Mouse (Mus musculus) frontal cortex, postnatal 10 days (tissue): ENCODE measurements around the gene Ddx58.

Experiments
- DNase-seq, 2 experiments: peaks; one replicate each; pipeline ENCODE4 v3.0.0; 2022; ENCODE audit warnings: low spot score in 2 of 2, mixed read lengths in 1 of 2

Ddx58 gene

GRCm38 (mm10) chr4:40234256-40234655, 5.4 kb downstream of the Ddx58 start:
- DNase-seq, result no peak

GRCm38 (mm10) chr4:40233062-40233664, 6.5 kb downstream of the Ddx58 start:
- DNase-seq, result no peak

- DNase-seq, result no peak
Measured at GRCm38 (mm10) chr4:40229723-40230122, 9.9 kb downstream of the Ddx58 start.

GRCm38 (mm10) chr4:40227886-40228285, 11.7 kb downstream of the Ddx58 start:
- no peak for DNase-seq

GRCm38 (mm10) chr4:40227131-40227530, 12.5 kb downstream of the Ddx58 start:
- DNase-seq, result no peak

GRCm38 (mm10) chr4:40226095-40226494, 13.5 kb downstream of the Ddx58 start:
- DNase-seq, result no peak

- DNase-seq, result no peak
Measured at GRCm38 (mm10) chr4:40221876-40222585, 17.6 kb downstream of the Ddx58 start.

- DNase-seq, result no peak
Measured at GRCm38 (mm10) chr4:40221004-40221760, 18.4 kb downstream of the Ddx58 start.

- no peak for DNase-seq
Measured at GRCm38 (mm10) chr4:40220437-40220836, 19.2 kb downstream of the Ddx58 start.

GRCm38 (mm10) chr4:40218382-40218781, 21.2 kb downstream of the Ddx58 start:
- DNase-seq, result no peak

GRCm38 (mm10) chr4:40217910-40218309, 21.7 kb downstream of the Ddx58 start:
- DNase-seq, result no peak

- DNase-seq, result no peak
Measured at GRCm38 (mm10) chr4:40212177-40212576, 27.5 kb downstream of the Ddx58 start.

GRCm38 (mm10) chr4:40207701-40208100, 31.9 kb downstream of the Ddx58 start:
- DNase-seq, result no peak

GRCm38 (mm10) chr4:40205231-40205903, 34.3 kb downstream of the Ddx58 start:
- DNase-seq, result no peak

- DNase-seq, result no peak
Measured at GRCm38 (mm10) chr4:40204374-40204773, 35.3 kb downstream of the Ddx58 start.

GRCm38 (mm10) chr4:40202205-40202604, 37.4 kb downstream of the Ddx58 start:
- DNase-seq, result no peak

- DNase-seq, result no peak
Measured at GRCm38 (mm10) chr4:40195336-40195735, 44.3 kb downstream of the Ddx58 start.

- no peak for DNase-seq
Measured at GRCm38 (mm10) chr4:40193461-40193860, 46.2 kb downstream of the Ddx58 start.

GRCm38 (mm10) chr4:40192246-40192645, 47.4 kb downstream of the Ddx58 start:
- DNase-seq, result no peak

- DNase-seq, result no peak
Measured at GRCm38 (mm10) chr4:40187956-40188355, 51.7 kb downstream of the Ddx58 start.

GRCm38 (mm10) chr4:40184470-40184869, 55.2 kb downstream of the Ddx58 start:
- no peak for DNase-seq

- DNase-seq, result no peak
Measured at GRCm38 (mm10) chr4:40183781-40184180, 55.8 kb downstream of the Ddx58 start.
